Comparison of ENCODE assay signal across 9 mouse cellular contexts in the genomic region with DNA sequence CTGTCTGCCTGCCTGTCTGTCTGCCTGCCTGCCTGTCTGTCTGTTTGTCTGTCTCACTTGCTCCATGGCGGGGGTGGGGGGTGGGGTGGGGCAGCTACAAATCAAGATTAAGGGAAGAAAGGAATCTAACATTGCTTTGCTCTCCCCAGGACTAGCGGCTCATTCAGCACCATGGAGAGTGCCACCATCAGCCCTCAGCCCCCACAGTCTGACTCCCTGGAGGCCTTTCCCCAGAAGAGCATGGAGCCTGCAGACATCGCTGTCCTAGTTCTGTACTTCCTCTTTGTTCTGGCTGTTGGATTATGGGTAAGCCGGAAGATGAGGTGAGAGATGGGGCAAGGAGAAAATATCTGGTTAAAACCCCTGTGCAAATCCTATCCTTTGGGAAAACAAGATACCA. TPM values are rescaled to one million over a fixed set of nuclear protein-coding genes. Genes with fewer than 3 reads are reported as not detected.
DNase-seq lines count a peak whose midpoint lies in the region; ATAC-seq lines count a peak whose summit lies in the region.
"Had no signal": no experiment of that assay in that cellular context is flagged by ENCODE, and none has a peak within 500 bp of the region (broad histone marks: within the 10 kb centered on the region; RNA-seq: fewer than 3 reads in every experiment).

No protein-coding gene starts in this region.

- H3K4me2 ChIP-seq in intestine, embryonic 14.5 days (ENCODE audit: low read length) = no peak overlapping the region
- no peak overlapping the region for H3K4me2 ChIP-seq in intestine, embryonic 15.5 days (replicated peaks)
- no peak overlapping the region for H3K4me2 ChIP-seq in forebrain, embryonic 16.5 days (ENCODE audit: low read length)
- H3K4me2 ChIP-seq: stomach, embryonic 15.5 days had no signal

- no peaks in the 10 kb centered on the region for H3K36me3 ChIP-seq in intestine, embryonic 14.5 days (ENCODE audit: control insufficient read depth, insufficient read depth, low read length)
- H3K36me3 ChIP-seq in intestine, embryonic 15.5 days = no peaks in the 10 kb centered on the region
- H3K36me3 ChIP-seq in limb, embryonic 10.5 days = no peaks in the 10 kb centered on the region
- no peaks in the 10 kb centered on the region for H3K36me3 ChIP-seq in forebrain, embryonic 16.5 days (ENCODE audit: control insufficient read depth, insufficient read depth)
- H3K36me3 ChIP-seq: stomach, embryonic 15.5 days had no signal

- no peak for ATAC-seq in intestine, embryonic 14.5 days (replicated peaks; ENCODE audit: low FRiP score, low TSS enrichment, low read depth)
- ATAC-seq in intestine, embryonic 15.5 days = no peak
- no peak for ATAC-seq in inflammation-experienced regulatory T-cells, adult 6 months
- ATAC-seq in forebrain, embryonic 16.5 days = no peak

- H3K4me3 ChIP-seq in intestine, embryonic 14.5 days (ENCODE audit: low read depth, low read length) = no peak overlapping the region
- no peak overlapping the region for H3K4me3 ChIP-seq in intestine, embryonic 15.5 days (replicated peaks)
- H3K4me3 ChIP-seq in limb, embryonic 10.5 days = no peak overlapping the region
- H3K4me3 ChIP-seq in forebrain, embryonic 16.5 days (replicated peaks; ENCODE audit: low read length) = no peak overlapping the region
- H3K4me3 ChIP-seq: stomach, embryonic 15.5 days had no signal

- H3K9ac ChIP-seq in intestine, embryonic 14.5 days (ENCODE audit: low read length) = no peak overlapping the region
- no peak overlapping the region for H3K9ac ChIP-seq in intestine, embryonic 15.5 days
- no peak overlapping the region for H3K9ac ChIP-seq in forebrain, embryonic 16.5 days (replicated peaks; ENCODE audit: low read depth, low read length)
- H3K9ac ChIP-seq: stomach, embryonic 15.5 days had no signal

- no peaks in the 10 kb centered on the region for H3K4me1 ChIP-seq in intestine, embryonic 14.5 days (replicated peaks; ENCODE audit: control insufficient read depth, insufficient read depth, low read length)
- no peaks in the 10 kb centered on the region for H3K4me1 ChIP-seq in intestine, embryonic 15.5 days (replicated peaks)
- H3K4me1 ChIP-seq in limb, embryonic 10.5 days = no peaks in the 10 kb centered on the region
- H3K4me1 ChIP-seq in forebrain, embryonic 16.5 days (replicated peaks; ENCODE audit: control insufficient read depth, insufficient read depth, low read length) = no peaks in the 10 kb centered on the region
- H3K4me1 ChIP-seq: stomach, embryonic 15.5 days had no signal

- DNase-seq in intestine, embryonic 14.5 days (ENCODE audit: low spot score) = peak; percentile 79
- DNase-seq in B cell, adult 2 months = peak; percentile 26
- peak; percentile 65 for DNase-seq in ZHBTc4 (ENCODE audit: low read depth, low spot score)
- peak; percentile 78 for DNase-seq in limb, embryonic 10.5 days (ENCODE audit: low spot score)
- no peak for DNase-seq in cerebellum, postnatal 10 days

- no peak overlapping the region for H3K27ac ChIP-seq in intestine, embryonic 14.5 days (ENCODE audit: low read depth)
- no peak overlapping the region for H3K27ac ChIP-seq in intestine, embryonic 15.5 days
- no peak overlapping the region for H3K27ac ChIP-seq in limb, embryonic 10.5 days
- no peak overlapping the region for H3K27ac ChIP-seq in forebrain, embryonic 16.5 days (ENCODE audit: low read length)
- H3K27ac ChIP-seq: stomach, embryonic 15.5 days had no signal

- 28% methylated on average over 4 of the region's 4 CpGs for WGBS in intestine, embryonic 14.5 days
- 24% methylated on average over 4 of the region's 4 CpGs for WGBS in intestine, embryonic 15.5 days
- 26% methylated on average over 4 of the region's 4 CpGs for WGBS in limb, embryonic 10.5 days
- WGBS in forebrain, embryonic 16.5 days = 25% methylated on average over 4 of the region's 4 CpGs

- H3K9me3 ChIP-seq in intestine, embryonic 14.5 days (ENCODE audit: control insufficient read depth, low read length) = no peaks in the 10 kb centered on the region
- no peaks in the 10 kb centered on the region for H3K9me3 ChIP-seq in intestine, embryonic 15.5 days
- H3K9me3 ChIP-seq in limb, embryonic 10.5 days (replicated peaks) = no peaks in the 10 kb centered on the region
- no peaks in the 10 kb centered on the region for H3K9me3 ChIP-seq in forebrain, embryonic 16.5 days (ENCODE audit: control insufficient read depth, low read length)
- H3K9me3 ChIP-seq: stomach, embryonic 15.5 days had no signal

- no peaks in the 10 kb centered on the region for H3K27me3 ChIP-seq in intestine, embryonic 14.5 days (replicated peaks; ENCODE audit: control insufficient read depth, insufficient read depth, low read length)
- H3K27me3 ChIP-seq in intestine, embryonic 15.5 days (replicated peaks) = no peaks in the 10 kb centered on the region
- H3K27me3 ChIP-seq in limb, embryonic 10.5 days (ENCODE audit: low read depth, poor library complexity, severe bottlenecking) = no peaks in the 10 kb centered on the region
- no peaks in the 10 kb centered on the region for H3K27me3 ChIP-seq in forebrain, embryonic 16.5 days (replicated peaks; ENCODE audit: control insufficient read depth, insufficient read depth, low read length)
- H3K27me3 ChIP-seq: stomach, embryonic 15.5 days had no signal

RNA-seq across cellular contexts. Expression of a gene that starts 20.9 kb away (rescaled TPM):
- polyA plus RNA-seq in intestine, embryonic 14.5 days (2014; fragmentation: Nextera tagmentation; extraction: Ambion mirVana) = 2.9 and 3.2 TPM in 2 replicates
- polyA plus RNA-seq in intestine, embryonic 15.5 days (2015; fragmentation: Nextera tagmentation; extraction: Ambion mirVana) = 12.7 and 15.8 TPM in 2 replicates
- polyA plus RNA-seq in limb, embryonic 10.5 days (2016; fragmentation: Nextera tagmentation; extraction: Ambion mirVana) = 0.08 and 0.36 TPM in 2 replicates
- polyA plus RNA-seq in inflammation-experienced regulatory T-cells, adult 6 months (2017; shearing (Covaris generic)) = 1 to 10 TPM in 1 of 3 experiments, under 1 TPM in 2; 0.27 to 1.9 (median 0.60) TPM
- 0.30 and 0.75 TPM in 2 replicates for polyA plus RNA-seq in forebrain, embryonic 16.5 days (2015; fragmentation: Nextera tagmentation; extraction: Ambion mirVana)

Comparison
In these comparisons a context has a peak if more than half of its experiments do, and no peak if none do; other contexts are left out.
1. DNase-seq: peak in intestine, embryonic 14.5 days (single experiment), B cell, adult 2 months (2 of 2), ZHBTc4 (single experiment) and limb, embryonic 10.5 days (single experiment); none in cerebellum, postnatal 10 days (0 of 2).